Mouse (Mus musculus) liver, postnatal 0 days (tissue): Measurements from ENCODE around the gene Abca4. TPM values are rescaled to one million over a fixed set of nuclear protein-coding genes. Genes with fewer than 3 reads are reported as not detected.

Source experiments
- ATAC-seq: fragments of 200-750 bp; cut with Nextera tagmentation; 2 replicates; pipeline ENCODE4 v1.8.0; 2017; ENCODE audit warnings: mild to moderate bottlenecking, moderate library complexity
- DNase-seq: peaks from one replicate; pipeline ENCODE4 v3.0.0-alpha.2; 2016
- H3K27ac ChIP-seq: fragments of 300-500 bp; sonication (generic); 2 replicates; pipeline ENCODE4 v1.5.1; 2014; ENCODE audit warnings: antibody characterized with exemption, moderate library complexity, mild to moderate bottlenecking, low read depth
- H3K27me3 ChIP-seq: fragments of 300-500 bp; sonication (generic); 2 replicates; pipeline ENCODE4 v1.6.1; 2014; ENCODE audit warnings: low read length, control low read depth, mixed read lengths; ENCODE audit not compliant: insufficient read depth
- H3K36me3 ChIP-seq: fragments of 300-500 bp; sonication (generic); replicated peaks from 2 replicates; pipeline ENCODE4 v1.6.1; 2014; ENCODE audit warnings: mild to moderate bottlenecking, control low read depth, low read length, moderate library complexity, mixed read lengths; ENCODE audit not compliant: insufficient read depth
- H3K4me1 ChIP-seq: fragments of 300-500 bp; sonication (generic); 2 replicates; pipeline ENCODE4 v1.6.1; 2014; ENCODE audit warnings: antibody characterized with exemption, mild to moderate bottlenecking, control low read depth; ENCODE audit not compliant: insufficient read depth
- H3K4me2 ChIP-seq: fragments of 300-500 bp; sonication (generic); 2 replicates; pipeline ENCODE4 v1.6.1; 2014; ENCODE audit warnings: low read depth, mild to moderate bottlenecking, low read length, moderate library complexity, mixed read lengths
- H3K4me3 ChIP-seq: fragments of 300-500 bp; sonication (generic); 2 replicates; pipeline ENCODE4 v1.5.1; 2014; ENCODE audit warnings: low read depth, low read length
- H3K9ac ChIP-seq: fragments of 300-500 bp; sonication (generic); replicated peaks from 2 replicates; pipeline ENCODE4 v1.6.1; 2014; ENCODE audit warnings: mild to moderate bottlenecking, moderate library complexity
- H3K9me3 ChIP-seq: fragments of 300-500 bp; sonication (generic); 2 replicates; pipeline ENCODE4 v1.6.1; 2016; ENCODE audit warnings: mild to moderate bottlenecking, control low read depth, low read length, mixed read lengths
- CTCF ChIP-seq: sonication (generic); IDR thresholded peaks from 2 replicates; pipeline ENCODE4 v1.5.1; 2016; ENCODE audit warnings: antibody characterized with exemption, low read depth
- EP300 ChIP-seq: IDR thresholded peaks from 2 replicates; pipeline ENCODE4 v1.6.1; 2016; ENCODE audit warnings: antibody characterized with exemption, low read depth, mild to moderate bottlenecking
- WGBS: fragments of 180-500 bp; shearing (Covaris S2); extraction: QIAGEN DNeasy Blood & Tissue Kit; methylation state at CpG from one replicate; pipeline ENCODE4 v1.1.7; 2014; ENCODE audit not compliant: insufficient replicate concordance; 5-methylcytosine and 5-hydroxymethylcytosine counted together
- polyA plus RNA-seq: library from polyadenylated mRNA; unstranded; fragments of >200 nt; fragmentation: Nextera tagmentation; extraction: Ambion mirVana; gene quantifications from 2 replicates; pipeline ENCODE4 v1.2.1, GENCODE M21; 2015

The Abca4 gene
- polyA plus RNA-seq, 1 experiment from 2014 or later, result 0.40 TPM

GRCm38 (mm10) chr3:122142256-122142922 is 98.1 kb downstream of the Abca4 start:
- no peak overlapping the region for H3K4me2 ChIP-seq
- H3K4me3 ChIP-seq, result no peak overlapping the region
- TF ChIP-seq EP300, result no peak
- no peak for TF ChIP-seq CTCF
- H3K36me3 ChIP-seq, result no peaks in the 10 kb centered on the region
- no peak overlapping the region for H3K27ac ChIP-seq
- no peak for ATAC-seq
- no peak for DNase-seq
- H3K27me3 ChIP-seq, result no peaks in the 10 kb centered on the region
- H3K9me3 ChIP-seq, result no peaks in the 10 kb centered on the region
- H3K9ac ChIP-seq, result no peak overlapping the region
- WGBS, result 61% methylated on average over 9 of the region's 9 CpGs
- H3K4me1 ChIP-seq, result no peaks in the 10 kb centered on the region

GRCm38 (mm10) chr3:122143432-122143831 is 99.2 kb downstream of the Abca4 start:
- WGBS, result 84% methylated on average over 3 of the region's 3 CpGs
- TF ChIP-seq CTCF (no peak), EP300 (no peak)

GRCm38 (mm10) chr3:122145430-122145829 is 101.2 kb downstream of the Abca4 start:
- Histone ChIP-seq H3K27ac (no peak overlapping the region), H3K36me3 (no peaks in the 10 kb centered on the region), H3K27me3 (no peaks in the 10 kb centered on the region), H3K4me1 (no peaks in the 10 kb centered on the region), H3K9me3 (no peaks in the 10 kb centered on the region), H3K4me2 (no peak overlapping the region), H3K9ac (no peak overlapping the region), H3K4me3 (no peak overlapping the region)
- ATAC-seq (no peak), DNase-seq (no peak)
- 73% methylated on average over 3 of the region's 3 CpGs for WGBS
- TF ChIP-seq CTCF, result no peak
- TF ChIP-seq EP300, result no peak

More at GRCm38 (mm10) chr3:122143432-122143831, 99.2 kb downstream of the Abca4 start:
- DNase-seq (no peak), ATAC-seq (no peak)
- H3K27ac ChIP-seq, result no peak overlapping the region
- no peak overlapping the region for H3K4me2 ChIP-seq
- no peaks in the 10 kb centered on the region for H3K4me1 ChIP-seq
- H3K27me3 ChIP-seq, result no peaks in the 10 kb centered on the region
- no peak overlapping the region for H3K4me3 ChIP-seq
- H3K9ac ChIP-seq, result no peak overlapping the region
- no peaks in the 10 kb centered on the region for H3K9me3 ChIP-seq
- H3K36me3 ChIP-seq, result no peaks in the 10 kb centered on the region

- H3K27me3 ChIP-seq, result no peaks in the 10 kb centered on the region
- no peaks in the 10 kb centered on the region for H3K4me1 ChIP-seq
- no peak overlapping the region for H3K27ac ChIP-seq
- ATAC-seq (no peak), DNase-seq (no peak)
- H3K9ac ChIP-seq, result no peak overlapping the region
- no peak overlapping the region for H3K4me3 ChIP-seq
- no peaks in the 10 kb centered on the region for H3K36me3 ChIP-seq
- TF ChIP-seq EP300 (no peak), CTCF (no peak)
- no peaks in the 10 kb centered on the region for H3K9me3 ChIP-seq
- 45% methylated on average over 7 of the region's 7 CpGs for WGBS
- no peak overlapping the region for H3K4me2 ChIP-seq
Observed at GRCm38 (mm10) chr3:122150836-122151235, 106.6 kb downstream of the Abca4 start.

GRCm38 (mm10) chr3:122152431-122152830 is 108.2 kb downstream of the Abca4 start:
- H3K36me3 ChIP-seq, result no peaks in the 10 kb centered on the region
- H3K27me3 ChIP-seq, result no peaks in the 10 kb centered on the region
- no peak for TF ChIP-seq EP300
- TF ChIP-seq CTCF, result no peak
- H3K9me3 ChIP-seq, result no peaks in the 10 kb centered on the region
- no peak overlapping the region for H3K27ac ChIP-seq
- no peak overlapping the region for H3K4me2 ChIP-seq
- DNase-seq (no peak), ATAC-seq (no peak)
- H3K4me1 ChIP-seq, result no peaks in the 10 kb centered on the region
- WGBS, result 57% methylated on average over 4 of the region's 4 CpGs
- no peak overlapping the region for H3K9ac ChIP-seq
- no peak overlapping the region for H3K4me3 ChIP-seq

GRCm38 (mm10) chr3:122154080-122154479 is 109.8 kb downstream of the Abca4 start:
- 69% methylated on average over 2 of the region's 2 CpGs for WGBS
- no peak for TF ChIP-seq CTCF
- no peak for TF ChIP-seq EP300
- H3K9me3 ChIP-seq, result no peaks in the 10 kb centered on the region
- H3K4me3 ChIP-seq, result no peak overlapping the region
- H3K9ac ChIP-seq, result no peak overlapping the region
- no peak for DNase-seq
- no peak overlapping the region for H3K4me2 ChIP-seq
- H3K4me1 ChIP-seq, result no peaks in the 10 kb centered on the region
- no peaks in the 10 kb centered on the region for H3K36me3 ChIP-seq
- no peak for ATAC-seq
- no peaks in the 10 kb centered on the region for H3K27me3 ChIP-seq
- no peak overlapping the region for H3K27ac ChIP-seq

- Histone ChIP-seq H3K4me3 (no peak overlapping the region), H3K4me1 (no peaks in the 10 kb centered on the region), H3K9me3 (no peaks in the 10 kb centered on the region), H3K36me3 (no peaks in the 10 kb centered on the region), H3K9ac (no peak overlapping the region), H3K27ac (no peak overlapping the region), H3K4me2 (no peak overlapping the region), H3K27me3 (no peaks in the 10 kb centered on the region)
- WGBS, result 71% methylated on average over 1 of the region's 1 CpGs
- ATAC-seq, result no peak
- TF ChIP-seq CTCF, result no peak
- TF ChIP-seq EP300, result no peak
- no peak for DNase-seq
Observed at GRCm38 (mm10) chr3:122159447-122159846, 115.2 kb downstream of the Abca4 start.
